Mouse (Mus musculus): ENCODE results near the gene Fgfr2. TPM values are rescaled to one million over a fixed set of nuclear protein-coding genes. Genes with fewer than 3 reads are reported as not detected.
A peak's percentile ranks its signal among the peaks of the same experiment; 100 is the strongest.

The Fgfr2 gene
- total and polyA plus RNA-seq, 2 experiments from 2014 or later = 17.1 to 47.6 TPM

DNA sequence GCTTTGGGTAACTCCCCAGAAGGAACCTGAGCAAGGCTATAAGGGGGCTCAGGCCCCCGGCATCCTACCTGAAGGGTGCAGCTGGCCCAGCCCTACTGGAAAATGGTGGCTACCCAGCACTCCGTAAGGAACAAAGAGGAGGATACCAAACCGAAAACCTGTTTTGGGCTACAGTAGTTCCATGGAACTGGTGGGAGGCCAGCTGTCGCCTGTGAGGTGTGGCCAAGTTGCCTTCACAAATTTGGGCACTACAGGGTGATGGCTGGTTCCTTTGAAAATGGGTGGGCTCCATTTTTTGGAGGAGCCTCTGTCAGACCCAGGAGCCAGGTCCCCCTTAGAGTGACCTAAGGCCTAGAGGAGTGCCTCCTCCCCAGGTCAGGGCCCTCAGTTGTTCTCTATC is 407.9 kb downstream of the Fgfr2 start:
- peak overlapping the region; percentile 80; the same call in 1 of the 2 replicates for H3K27ac ChIP-seq (ENCODE audit: low read depth, low read length)
- no peak for TF ChIP-seq CTCF (IDR thresholded peaks at IDR 0.05; ENCODE audit: low read depth)
- peaks cover 8% of the 10 kb centered on the region; the same call in 1 of the 2 replicates for H3K36me3 ChIP-seq (ENCODE audit: insufficient read depth)
- no peaks in the 10 kb centered on the region for H3K9me3 ChIP-seq (ENCODE audit: low read length)
- no peak overlapping the region for H3K4me3 ChIP-seq (ENCODE audit: low read depth, low read length)
- no peak for ATAC-seq
- WGBS = 91% methylated on average over 4 of the region's 4 CpGs
- peaks cover 12% of the 10 kb centered on the region for H3K4me1 ChIP-seq (ENCODE audit: insufficient read depth)
- no peak overlapping the region for H3K4me2 ChIP-seq (ENCODE audit: low read depth)
- H3K9ac ChIP-seq = no peak overlapping the region
- DNase-seq = no peak
- H3K27me3 ChIP-seq (ENCODE audit: insufficient read depth, low read length) = no peaks in the 10 kb centered on the region

DNA sequence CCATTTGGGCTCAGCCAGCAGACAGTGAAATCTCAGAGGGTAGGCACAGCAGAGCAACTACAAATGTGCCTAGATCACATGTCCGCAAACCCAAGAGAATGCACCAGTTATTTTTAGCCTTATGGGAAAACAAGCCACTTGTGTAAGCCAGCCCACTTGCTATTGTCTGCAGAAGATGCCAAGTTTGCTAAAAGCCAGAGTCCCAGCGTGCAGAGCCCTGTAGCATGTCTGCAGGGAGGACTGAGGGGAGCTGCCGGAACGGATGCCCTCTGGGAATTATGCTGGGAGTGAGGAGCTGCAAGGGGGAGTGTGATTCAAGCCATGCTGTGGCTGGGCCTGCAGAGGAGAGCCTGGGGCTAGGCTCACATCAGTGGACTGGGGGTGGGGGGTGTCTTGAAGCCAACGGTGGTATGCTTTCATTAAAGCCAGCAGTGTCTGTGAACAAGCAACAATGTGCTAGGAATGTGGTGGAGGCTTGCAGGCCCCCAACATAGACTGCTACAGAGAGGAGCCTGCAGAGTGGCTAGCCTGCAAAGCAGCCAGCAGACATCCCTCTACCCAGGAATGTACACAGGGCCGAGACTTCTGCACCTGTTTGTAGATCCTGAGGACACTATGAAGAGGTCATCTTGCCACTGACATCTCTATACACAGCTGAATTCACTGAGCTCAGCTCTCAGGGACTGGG is 408.8 kb downstream of the Fgfr2 start:
- TF ChIP-seq CTCF (IDR thresholded peaks at IDR 0.05; ENCODE audit: low read depth) = no peak
- Histone ChIP-seq H3K27ac (ENCODE audit: low read depth, low read length) (peak overlapping the region; percentile 80), H3K36me3 (ENCODE audit: insufficient read depth) (peaks cover 8% of the 10 kb centered on the region; the same call in 1 of the 2 replicates), H3K4me2 (ENCODE audit: low read depth) (no peak overlapping the region), H3K4me3 (ENCODE audit: low read depth, low read length) (no peak overlapping the region), H3K4me1 (ENCODE audit: insufficient read depth) (peaks cover 12% of the 10 kb centered on the region), H3K27me3 (ENCODE audit: insufficient read depth, low read length) (no peaks in the 10 kb centered on the region), H3K9ac (peak overlapping the region; percentile 29; the same call in 1 of the 2 replicates), H3K9me3 (ENCODE audit: low read length) (no peaks in the 10 kb centered on the region)
- WGBS = 14% methylated on average over 6 of the region's 6 CpGs
- ATAC-seq (peak; percentile 83), DNase-seq (peak; percentile 73)

DNA sequence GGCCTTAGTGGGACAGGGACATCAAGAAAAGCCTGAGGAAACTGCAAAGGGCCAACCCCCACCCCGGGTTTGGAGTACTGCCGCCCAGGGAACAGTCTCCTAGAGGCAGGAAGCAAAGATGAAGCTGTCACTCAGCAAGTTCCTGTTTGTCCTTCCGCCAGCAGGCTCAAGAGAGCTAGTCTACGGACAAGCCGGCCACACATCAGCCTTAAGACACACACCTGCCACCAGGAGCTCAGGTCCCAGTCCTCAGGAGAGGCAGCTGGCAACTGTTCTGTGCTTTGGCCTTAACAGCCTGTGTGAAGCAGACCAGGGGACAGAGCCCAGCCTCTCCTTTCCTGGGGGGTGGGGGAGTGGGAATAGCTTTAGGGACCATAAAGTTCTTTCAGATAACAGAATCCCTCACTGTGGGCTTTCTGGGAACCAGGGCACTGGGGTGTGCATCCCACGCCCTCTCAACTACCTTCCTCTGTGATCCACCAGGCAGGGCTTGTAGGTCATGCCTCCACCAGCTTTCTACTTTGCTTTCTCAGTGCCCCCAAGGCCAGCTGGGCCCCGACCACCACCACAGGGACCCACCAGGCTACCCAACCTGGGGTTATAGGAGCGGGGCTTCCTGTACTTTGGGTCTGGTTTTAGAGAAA is 409.5 kb downstream of the Fgfr2 start:
- TF ChIP-seq CTCF (IDR thresholded peaks at IDR 0.05; ENCODE audit: low read depth) = no peak
- no peak overlapping the region for H3K9ac ChIP-seq
- H3K36me3 ChIP-seq (ENCODE audit: insufficient read depth) = peaks cover 8% of the 10 kb centered on the region; the same call in 1 of the 2 replicates
- peak overlapping the region; percentile 80 for H3K27ac ChIP-seq (ENCODE audit: low read depth, low read length)
- no peak for DNase-seq
- H3K4me1 ChIP-seq (ENCODE audit: insufficient read depth) = peaks cover 12% of the 10 kb centered on the region
- 75% methylated on average over 8 of the region's 8 CpGs for WGBS
- H3K27me3 ChIP-seq (ENCODE audit: insufficient read depth, low read length) = no peaks in the 10 kb centered on the region
- H3K4me3 ChIP-seq (ENCODE audit: low read depth, low read length) = no peak overlapping the region
- no peaks in the 10 kb centered on the region for H3K9me3 ChIP-seq (ENCODE audit: low read length)
- ATAC-seq = no peak
- H3K4me2 ChIP-seq (ENCODE audit: low read depth) = no peak overlapping the region

DNA sequence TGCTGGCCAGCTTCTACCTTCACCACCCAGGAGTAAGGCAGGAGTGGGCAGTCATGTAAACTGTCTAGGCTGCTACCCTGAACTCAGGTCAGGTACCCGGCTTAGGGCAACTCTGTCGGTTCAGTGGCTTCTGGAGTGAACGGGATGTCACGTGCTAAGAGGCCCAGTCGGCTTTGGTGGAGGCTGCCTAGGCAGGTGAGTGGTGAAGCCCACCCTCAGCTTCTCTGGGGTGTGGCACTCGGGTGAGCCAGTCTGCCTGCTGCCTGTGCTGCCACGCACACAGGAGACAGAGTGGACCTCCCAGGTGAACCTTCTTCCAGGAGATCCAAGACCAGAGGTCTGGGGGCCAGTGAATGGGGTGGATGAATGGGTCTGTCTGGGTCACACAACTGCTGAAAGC is 410.2 kb downstream of the Fgfr2 start:
- no peak overlapping the region for H3K9ac ChIP-seq
- ATAC-seq (no peak), DNase-seq (no peak)
- H3K9me3 ChIP-seq (ENCODE audit: low read length) = no peaks in the 10 kb centered on the region
- no peak overlapping the region for H3K4me3 ChIP-seq (ENCODE audit: low read depth, low read length)
- H3K36me3 ChIP-seq (ENCODE audit: insufficient read depth) = peaks cover 8% of the 10 kb centered on the region; the same call in 1 of the 2 replicates
- H3K4me1 ChIP-seq (ENCODE audit: insufficient read depth) = peaks cover 12% of the 10 kb centered on the region
- WGBS = 87% methylated on average over 7 of the region's 7 CpGs
- H3K4me2 ChIP-seq (ENCODE audit: low read depth) = no peak overlapping the region
- TF ChIP-seq CTCF (IDR thresholded peaks at IDR 0.05; ENCODE audit: low read depth) = no peak
- H3K27me3 ChIP-seq (ENCODE audit: insufficient read depth, low read length) = no peaks in the 10 kb centered on the region
- no peak overlapping the region for H3K27ac ChIP-seq (ENCODE audit: low read depth, low read length)

DNA sequence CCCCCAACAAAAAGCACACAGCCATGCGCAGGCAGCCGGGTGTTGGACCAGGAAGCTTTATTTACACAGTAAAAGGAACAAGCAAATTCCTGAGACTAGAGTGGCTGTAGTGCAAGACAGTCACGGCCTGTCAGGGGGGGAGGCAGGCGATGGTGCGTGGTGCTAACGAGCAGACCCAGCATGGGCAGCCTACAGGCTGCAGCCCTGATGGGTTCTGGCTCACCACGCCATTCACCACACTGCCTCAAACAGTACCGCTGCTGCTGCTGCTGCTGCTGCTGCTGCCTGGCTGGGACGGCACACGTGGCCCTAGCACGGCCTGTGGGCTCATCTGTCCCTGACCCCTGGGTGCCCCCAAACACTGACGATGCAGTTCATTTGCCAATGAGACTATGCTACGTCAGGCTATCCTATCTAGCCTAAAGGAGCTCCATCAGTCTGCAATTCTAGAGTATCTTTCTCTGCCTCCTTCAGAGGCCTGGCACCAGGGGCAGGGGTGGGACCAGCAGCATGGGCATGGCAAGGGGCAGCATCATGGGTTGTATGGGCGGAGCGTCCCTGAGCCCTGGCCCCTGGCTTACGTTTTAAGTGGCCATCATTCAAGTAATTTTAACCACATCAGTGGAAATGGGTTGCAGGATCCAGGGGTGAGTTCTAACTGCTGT is 411.0 kb downstream of the Fgfr2 start:
- DNase-seq (no peak), ATAC-seq (peak; percentile 49)
- Histone ChIP-seq H3K36me3 (ENCODE audit: insufficient read depth) (peaks cover 8% of the 10 kb centered on the region; the same call in 1 of the 2 replicates), H3K27me3 (ENCODE audit: insufficient read depth, low read length) (no peaks in the 10 kb centered on the region), H3K27ac (ENCODE audit: low read depth, low read length) (no peak overlapping the region), H3K9me3 (ENCODE audit: low read length) (no peaks in the 10 kb centered on the region), H3K9ac (no peak overlapping the region), H3K4me3 (ENCODE audit: low read depth, low read length) (no peak overlapping the region), H3K4me2 (ENCODE audit: low read depth) (no peak overlapping the region), H3K4me1 (ENCODE audit: insufficient read depth) (peaks cover 12% of the 10 kb centered on the region)
- WGBS = 39% methylated on average over 16 of the region's 16 CpGs
- no peak for TF ChIP-seq CTCF (IDR thresholded peaks at IDR 0.05; ENCODE audit: low read depth)

DNA sequence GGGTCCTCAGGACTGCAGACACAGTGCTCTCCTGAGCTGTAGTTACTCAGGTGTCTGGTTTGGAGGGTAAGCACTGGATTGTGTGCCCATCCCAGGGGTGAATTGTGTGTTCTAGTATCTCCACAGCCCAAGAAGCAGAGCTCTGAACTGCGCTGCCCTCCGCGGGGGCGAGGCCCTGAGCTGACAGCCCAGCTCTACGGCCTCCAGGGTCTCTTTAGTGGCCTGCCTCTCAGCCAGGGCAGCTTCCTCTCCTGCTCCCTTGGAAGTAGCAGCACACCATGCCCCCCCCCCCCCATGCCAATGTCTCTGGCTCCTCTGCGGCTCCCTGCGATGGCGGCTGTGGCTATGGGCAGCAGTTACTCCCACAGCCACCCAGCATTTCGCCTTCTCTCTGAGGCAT is 411.6 kb downstream of the Fgfr2 start:
- no peak for ATAC-seq

DNA sequence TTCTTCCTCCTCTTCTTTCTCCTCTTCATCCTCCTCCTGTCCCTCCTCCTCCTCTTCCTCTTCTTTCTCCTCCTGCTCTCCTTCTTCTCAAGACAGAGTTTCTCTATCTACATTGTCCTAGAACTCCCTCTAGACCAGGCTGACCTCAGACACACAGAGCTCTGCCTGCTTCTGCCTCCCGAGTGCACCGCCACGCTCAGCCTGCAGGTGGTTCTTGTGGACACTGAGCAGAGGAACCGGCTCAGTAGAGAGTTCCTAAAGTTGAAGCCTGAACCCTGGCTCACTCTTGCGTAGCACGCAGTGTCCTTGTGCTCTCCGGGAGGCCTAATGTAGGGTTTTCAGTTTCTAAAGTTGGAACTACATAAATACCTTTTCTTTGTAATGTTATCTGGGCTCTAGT is 418.0 kb downstream of the Fgfr2 start:
- WGBS = 88% methylated on average over 7 of the region's 7 CpGs
- Histone ChIP-seq H3K36me3 (ENCODE audit: insufficient read depth) (no peaks in the 10 kb centered on the region), H3K4me1 (ENCODE audit: insufficient read depth) (no peaks in the 10 kb centered on the region), H3K9me3 (ENCODE audit: low read length) (no peaks in the 10 kb centered on the region), H3K4me3 (ENCODE audit: low read depth, low read length) (no peak overlapping the region), H3K9ac (no peak overlapping the region), H3K4me2 (ENCODE audit: low read depth) (no peak overlapping the region), H3K27me3 (ENCODE audit: insufficient read depth, low read length) (no peaks in the 10 kb centered on the region), H3K27ac (ENCODE audit: low read depth, low read length) (no peak overlapping the region)
- ATAC-seq = no peak
- 0 out of 2 replicates have a peak, but pooled peaks have one; percentile 17 for TF ChIP-seq CTCF (IDR thresholded peaks at IDR 0.05; ENCODE audit: low read depth)
- no peak for DNase-seq

More for the DNA sequence above, 411.6 kb downstream of the Fgfr2 start:
- H3K27me3 ChIP-seq (ENCODE audit: insufficient read depth, low read length) = no peaks in the 10 kb centered on the region
- H3K9me3 ChIP-seq (ENCODE audit: low read length) = no peaks in the 10 kb centered on the region
- H3K36me3 ChIP-seq (ENCODE audit: insufficient read depth) = peaks cover 8% of the 10 kb centered on the region; the same call in 1 of the 2 replicates
- no peak overlapping the region for H3K4me2 ChIP-seq (ENCODE audit: low read depth)
- DNase-seq = no peak
- WGBS = 82% methylated on average over 9 of the region's 9 CpGs
- no peak overlapping the region for H3K27ac ChIP-seq (ENCODE audit: low read depth, low read length)
- no peak overlapping the region for H3K9ac ChIP-seq
- TF ChIP-seq CTCF (IDR thresholded peaks at IDR 0.05; ENCODE audit: low read depth) = no peak
- H3K4me3 ChIP-seq (ENCODE audit: low read depth, low read length) = no peak overlapping the region
- peaks cover 12% of the 10 kb centered on the region for H3K4me1 ChIP-seq (ENCODE audit: insufficient read depth)

Measured in forebrain, postnatal 0 days (tissue).